Mouse (Mus musculus): ENCODE data around the gene Ap1m2. TPM values are rescaled to one million over a fixed set of nuclear protein-coding genes. Genes with fewer than 3 reads are reported as not detected.
"Not testable (repeated sequence)": the region's sequence is repeated elsewhere in the genome, so short reads cannot be mapped to it uniquely, and the experiment has no call there.

Gene Ap1m2
- polyA plus RNA-seq, 1 experiment = not detected

DNA sequence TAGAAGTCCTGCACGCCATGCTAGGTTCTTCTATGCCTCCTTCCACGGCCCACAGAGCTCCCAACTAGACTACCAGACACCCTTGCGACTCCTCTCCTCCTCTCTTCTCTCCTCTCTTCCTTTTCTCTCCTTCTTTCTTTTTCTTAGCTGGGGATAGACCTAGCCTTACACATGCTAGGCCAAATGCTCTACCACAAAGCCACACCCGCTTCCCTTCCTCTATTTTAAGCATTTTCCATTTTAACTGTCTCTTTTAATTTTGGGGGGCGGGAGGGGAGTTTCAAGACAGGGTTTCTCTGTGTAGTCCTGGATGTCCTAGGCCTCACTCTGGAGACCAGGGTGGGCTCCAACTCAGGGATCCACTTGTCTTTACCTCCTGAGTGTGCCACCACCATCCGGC lies 6.7 kb upstream of the Ap1m2 start:
- H3K27me3 ChIP-seq (replicated peaks) = no peaks in the 10 kb centered on the region
- H3K4me1 ChIP-seq = peaks cover 61% of the 10 kb centered on the region
- no peaks in the 10 kb centered on the region for H3K9me3 ChIP-seq
- peaks cover 3% of the 10 kb centered on the region for H3K36me3 ChIP-seq (replicated peaks; ENCODE audit: low read length)
- H3K4me3 ChIP-seq (replicated peaks) = peak overlapping the region; percentile 31
- TF ChIP-seq FLI1 (IDR thresholded peaks at IDR 0.05; ENCODE audit: low read length) (no peak), GATA1 (IDR thresholded peaks at IDR 0.05; ENCODE audit: borderline replicate concordance, low read length) (no peak)

DNA sequence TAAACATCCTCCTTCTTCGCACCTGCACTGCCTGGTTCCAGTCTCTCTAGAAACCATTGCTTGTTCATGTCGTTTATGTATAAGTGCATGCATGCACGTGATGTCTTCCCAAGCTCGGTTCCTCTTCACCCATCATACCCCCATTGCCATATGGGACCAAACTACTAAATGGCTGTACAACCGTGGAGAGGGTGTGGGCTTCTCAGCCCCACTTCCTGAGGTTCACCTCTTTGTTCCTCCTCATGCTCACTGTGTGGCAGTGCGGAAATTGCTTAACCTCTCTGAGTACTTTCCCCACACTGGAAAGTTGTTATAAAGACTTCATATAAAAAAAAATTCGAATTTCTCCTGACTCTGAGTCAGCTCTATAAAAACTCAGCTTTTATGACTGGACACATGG lies 4.6 kb upstream of the Ap1m2 start:
- no peaks in the 10 kb centered on the region for H3K9me3 ChIP-seq
- H3K4me1 ChIP-seq = peaks cover 54% of the 10 kb centered on the region
- H3K27me3 ChIP-seq (replicated peaks) = peaks cover under 1% of the 10 kb centered on the region
- H3K4me3 ChIP-seq (replicated peaks) = no peak overlapping the region
- TF ChIP-seq GATA1 (IDR thresholded peaks at IDR 0.05; ENCODE audit: borderline replicate concordance, low read length) = no peak
- TF ChIP-seq FLI1 (IDR thresholded peaks at IDR 0.05; ENCODE audit: low read length) = no peak
- H3K36me3 ChIP-seq (replicated peaks; ENCODE audit: low read length) = no peaks in the 10 kb centered on the region

DNA sequence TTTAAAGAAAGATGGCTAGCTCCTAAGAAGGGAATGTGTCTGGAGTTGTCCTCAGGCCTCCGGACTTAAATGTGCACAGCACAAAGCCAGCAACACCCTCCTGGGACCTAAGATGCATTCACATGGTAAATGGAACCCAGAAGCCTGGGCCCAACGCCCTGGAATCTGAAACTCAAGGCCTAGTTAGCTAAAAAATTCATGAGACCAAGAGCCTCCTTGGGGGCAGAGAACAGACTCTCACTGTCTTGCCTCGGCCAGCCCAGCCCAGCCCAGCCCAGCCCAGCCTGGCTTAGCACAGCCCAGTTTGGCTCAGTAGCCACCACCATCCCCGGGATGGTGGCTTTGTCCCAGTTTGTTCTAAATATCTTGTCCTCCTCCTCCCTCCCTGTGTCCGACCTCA lies 3.3 kb upstream of the Ap1m2 start:
- TF ChIP-seq FLI1 (IDR thresholded peaks at IDR 0.05; ENCODE audit: low read length) = no peak
- TF ChIP-seq GATA1 (IDR thresholded peaks at IDR 0.05; ENCODE audit: borderline replicate concordance, low read length) = no peak
- H3K36me3 ChIP-seq (replicated peaks; ENCODE audit: low read length) = no peaks in the 10 kb centered on the region
- H3K4me1 ChIP-seq = peaks cover 51% of the 10 kb centered on the region
- H3K9me3 ChIP-seq = no peaks in the 10 kb centered on the region
- H3K27me3 ChIP-seq (replicated peaks) = peaks cover 2% of the 10 kb centered on the region
- no peak overlapping the region for H3K4me3 ChIP-seq (replicated peaks)

DNA sequence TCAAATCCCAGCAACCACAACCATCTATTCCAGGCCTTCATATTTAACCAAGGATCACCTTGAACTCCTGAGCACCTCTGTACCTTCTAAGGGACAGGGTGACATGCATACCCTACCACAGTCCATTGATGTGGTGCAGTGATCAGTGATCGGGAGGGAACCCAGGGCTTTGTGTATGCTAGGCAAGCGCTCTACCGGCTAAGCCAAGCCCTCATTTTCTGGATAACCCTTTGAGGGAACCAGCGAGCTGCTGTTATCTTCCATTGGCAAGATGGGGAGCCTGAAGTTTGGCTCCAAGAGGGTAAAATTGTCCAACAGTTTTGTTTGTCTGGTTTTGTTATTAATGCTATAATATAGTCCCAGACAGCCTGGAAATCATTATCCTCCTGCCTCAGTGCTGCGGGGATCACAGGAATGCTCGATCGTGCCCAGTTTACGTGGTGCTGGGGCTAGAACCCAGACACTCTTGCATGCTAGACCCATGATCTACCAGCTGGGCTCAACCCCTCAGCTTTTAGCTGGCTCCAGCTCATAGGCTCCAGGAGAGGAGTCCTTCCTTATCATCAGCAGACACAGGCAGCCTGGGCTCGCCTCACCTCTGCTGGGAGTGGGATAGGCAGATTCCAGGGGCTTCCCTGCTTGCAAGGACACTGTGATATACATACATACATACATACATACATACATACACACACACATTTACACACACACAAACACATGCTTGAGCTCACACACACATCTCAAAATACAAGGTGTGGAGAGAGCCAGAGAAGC lies 2.4 kb upstream of the Ap1m2 start:
- H3K4me3 ChIP-seq (replicated peaks) = no peak overlapping the region
- peaks cover 51% of the 10 kb centered on the region for H3K4me1 ChIP-seq
- H3K27me3 ChIP-seq (replicated peaks) = peaks cover 2% of the 10 kb centered on the region
- TF ChIP-seq GATA1 (IDR thresholded peaks at IDR 0.05; ENCODE audit: borderline replicate concordance, low read length) (no peak), FLI1 (IDR thresholded peaks at IDR 0.05; ENCODE audit: low read length) (no peak)
- H3K36me3 ChIP-seq (replicated peaks; ENCODE audit: low read length) = no peaks in the 10 kb centered on the region
- no peaks in the 10 kb centered on the region for H3K9me3 ChIP-seq

DNA sequence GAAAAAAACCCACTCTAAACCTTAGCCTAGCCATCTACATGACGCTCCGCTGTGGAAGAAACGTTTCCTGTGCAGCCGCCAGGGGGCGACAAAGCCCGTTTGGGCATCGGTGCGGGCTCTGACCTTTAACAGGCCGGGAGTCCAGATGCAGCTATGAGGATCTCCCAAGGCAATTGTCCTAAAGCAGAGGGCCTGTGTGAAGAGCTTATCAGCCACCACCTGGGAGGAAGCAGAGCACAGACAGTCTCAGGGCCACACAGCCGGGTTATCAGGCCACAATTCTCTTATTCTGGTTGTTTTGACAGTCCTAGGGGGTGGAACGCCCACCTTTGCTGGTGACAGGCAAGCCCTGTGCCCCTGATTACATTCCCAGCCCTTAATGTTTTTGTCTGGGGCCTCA lies 1.3 kb upstream of the Ap1m2 start:
- no peaks in the 10 kb centered on the region for H3K9me3 ChIP-seq
- peak overlapping the region; percentile 14 for H3K4me3 ChIP-seq (replicated peaks)
- H3K4me1 ChIP-seq = peaks cover 55% of the 10 kb centered on the region
- H3K27me3 ChIP-seq (replicated peaks) = peaks cover 2% of the 10 kb centered on the region
- TF ChIP-seq GATA1 (IDR thresholded peaks at IDR 0.05; ENCODE audit: borderline replicate concordance, low read length) (no peak), FLI1 (IDR thresholded peaks at IDR 0.05; ENCODE audit: low read length) (no peak)
- no peaks in the 10 kb centered on the region for H3K36me3 ChIP-seq (replicated peaks; ENCODE audit: low read length)

DNA sequence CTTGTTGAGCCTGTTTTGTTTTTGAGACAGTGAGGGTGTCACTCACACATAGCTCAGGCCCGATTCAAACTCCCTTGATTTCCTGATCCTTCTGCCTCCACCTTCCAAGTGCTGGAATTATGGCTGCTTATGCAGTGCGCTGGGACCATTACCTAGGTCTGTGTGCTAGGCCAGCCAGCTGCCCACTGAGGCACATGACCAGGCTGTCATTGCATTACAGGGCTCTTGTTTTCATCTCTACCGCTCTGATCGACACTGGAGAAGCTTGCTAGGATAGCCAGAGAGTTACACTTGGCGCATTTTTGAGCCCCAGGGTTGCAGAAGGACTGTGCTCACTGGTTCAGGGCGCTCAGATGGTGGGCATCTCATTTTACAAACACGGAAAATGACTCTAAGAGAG lies 442 bp downstream of the Ap1m2 start:
- Histone ChIP-seq H3K36me3 (replicated peaks; ENCODE audit: low read length) (no peaks in the 10 kb centered on the region), H3K4me1 (peaks cover 46% of the 10 kb centered on the region), H3K4me3 (replicated peaks) (no peak overlapping the region), H3K27me3 (replicated peaks) (peaks cover 2% of the 10 kb centered on the region), H3K9me3 (no peaks in the 10 kb centered on the region)
- TF ChIP-seq FLI1 (IDR thresholded peaks at IDR 0.05; ENCODE audit: low read length) (no peak), GATA1 (IDR thresholded peaks at IDR 0.05; ENCODE audit: borderline replicate concordance, low read length) (no peak)

- no peaks in the 10 kb centered on the region for H3K9me3 ChIP-seq
- H3K36me3 ChIP-seq (replicated peaks; ENCODE audit: low read length) = no peaks in the 10 kb centered on the region
- no peak for TF ChIP-seq GATA1 (IDR thresholded peaks at IDR 0.05; ENCODE audit: borderline replicate concordance, low read length)
- no peak for TF ChIP-seq FLI1 (IDR thresholded peaks at IDR 0.05; ENCODE audit: low read length)
- H3K4me1 ChIP-seq = peaks cover 45% of the 10 kb centered on the region
- H3K27me3 ChIP-seq (replicated peaks) = peaks cover 2% of the 10 kb centered on the region
- H3K4me3 ChIP-seq (replicated peaks) = peak overlapping the region; percentile 44
Observed at GRCm38 (mm10) chr9:21309150-21309741, 2.9 kb downstream of the Ap1m2 start.

DNA sequence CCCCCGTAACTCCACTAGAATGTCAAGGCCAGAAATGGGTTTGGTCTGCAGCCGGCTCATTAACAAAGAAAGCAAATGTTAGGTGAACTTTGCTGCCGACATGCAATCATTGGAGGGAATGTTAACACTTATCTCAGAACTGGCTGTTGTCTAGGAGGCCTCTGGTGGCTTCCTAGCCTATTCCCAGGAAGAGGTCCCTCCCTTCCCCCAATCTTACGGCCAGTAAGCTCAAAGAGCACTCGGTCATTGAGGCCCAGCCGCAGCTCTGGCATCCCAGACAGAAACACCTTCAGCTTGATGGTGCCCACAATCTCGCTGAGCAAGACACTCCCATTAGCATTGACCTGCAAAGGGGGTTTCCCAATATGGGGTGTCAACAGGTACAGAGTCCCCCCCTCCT lies 7.1 kb downstream of the Ap1m2 start:
- Histone ChIP-seq H3K36me3 (replicated peaks; ENCODE audit: low read length) (no peaks in the 10 kb centered on the region), H3K4me3 (replicated peaks) (no peak overlapping the region), H3K27me3 (replicated peaks) (peaks cover 2% of the 10 kb centered on the region), H3K9me3 (peaks cover 4% of the 10 kb centered on the region), H3K4me1 (peaks cover 37% of the 10 kb centered on the region)
- TF ChIP-seq FLI1 (IDR thresholded peaks at IDR 0.05; ENCODE audit: low read length) = no peak
- TF ChIP-seq GATA1 (IDR thresholded peaks at IDR 0.05; ENCODE audit: borderline replicate concordance, low read length) = no peak

GRCm38 (mm10) chr9:21299014-21299413 lies 13.1 kb downstream of the Ap1m2 start:
- TF ChIP-seq FLI1 (IDR thresholded peaks at IDR 0.05; ENCODE audit: low read length) (no peak), GATA1 (IDR thresholded peaks at IDR 0.05; ENCODE audit: borderline replicate concordance, low read length) (no peak)
- no peaks in the 10 kb centered on the region for H3K36me3 ChIP-seq (replicated peaks; ENCODE audit: low read length)
- H3K4me3 ChIP-seq (replicated peaks) = no peak overlapping the region

DNA sequence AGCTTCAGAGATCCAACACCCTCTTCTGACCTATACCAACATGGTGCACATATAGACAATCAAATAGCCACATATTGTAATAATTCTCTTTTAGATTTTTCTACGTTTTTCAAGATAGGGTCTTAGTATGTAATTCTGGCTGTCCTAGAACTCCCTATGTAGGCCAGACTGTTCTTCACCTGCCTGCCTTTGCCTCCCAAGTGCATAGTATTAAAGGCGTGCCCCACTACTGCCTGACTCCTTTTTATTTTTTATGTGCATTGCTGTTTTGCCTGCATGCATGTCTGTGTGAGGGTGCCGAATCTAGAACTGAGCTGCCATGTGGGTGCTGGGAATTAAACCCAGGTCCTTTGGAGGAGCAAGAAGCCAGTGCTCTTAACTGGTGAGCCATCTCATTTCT lies 19.9 kb downstream of the Ap1m2 start:
- peaks cover 36% of the 10 kb centered on the region for H3K4me1 ChIP-seq
- peaks cover 11% of the 10 kb centered on the region for H3K36me3 ChIP-seq (replicated peaks; ENCODE audit: low read length)
- no peak for TF ChIP-seq GATA1 (IDR thresholded peaks at IDR 0.05; ENCODE audit: borderline replicate concordance, low read length)
- no peaks in the 10 kb centered on the region for H3K27me3 ChIP-seq (replicated peaks)
- no peaks in the 10 kb centered on the region for H3K9me3 ChIP-seq
- H3K4me3 ChIP-seq (replicated peaks) = peak overlapping the region; percentile 50

More at GRCm38 (mm10) chr9:21299014-21299413, 13.1 kb downstream of the Ap1m2 start:
- H3K27me3 ChIP-seq (replicated peaks) = peaks cover 2% of the 10 kb centered on the region
- peaks cover 32% of the 10 kb centered on the region for H3K4me1 ChIP-seq
- H3K9me3 ChIP-seq = peaks cover 7% of the 10 kb centered on the region

GRCm38 (mm10) chr9:21291868-21292267 lies 20.3 kb downstream of the Ap1m2 start:
- H3K9me3 ChIP-seq = not testable (repeated sequence)
- peak overlapping the region; percentile 96 for H3K4me3 ChIP-seq (replicated peaks)

More at GRCm38 (mm10) chr9:21291868-21292267, 20.3 kb downstream of the Ap1m2 start:
- Histone ChIP-seq H3K4me1 (peaks cover 36% of the 10 kb centered on the region), H3K36me3 (replicated peaks; ENCODE audit: low read length) (peaks cover 11% of the 10 kb centered on the region)
- not testable (repeated sequence) for H3K27me3 ChIP-seq (replicated peaks)

All from megakaryocyte, embryonic 14.5 days (primary cell).